Mouse (Mus musculus) left cerebral cortex, postnatal 4 days (tissue): ENCODE results near the gene Gm17078. TPM values are rescaled to one million over a fixed set of nuclear protein-coding genes. Genes with fewer than 3 reads are reported as not detected.
A peak's percentile ranks its signal among the peaks of the same experiment; 100 is the strongest.
"Not testable (repeated sequence)": the region's sequence is repeated elsewhere in the genome, so short reads cannot be mapped to it uniquely, and the experiment has no call there.

Source experiments
- DNase-seq: peaks from one replicate; pipeline ENCODE4 v3.0.0-alpha.2; 2022
- intact Hi-C: fragments of 180-260 bp; cut with DNase I; formaldehyde crosslinking; loops from one replicate; pipeline ENCODE4 v1.15.1; 2025
- total RNA-seq, 2 experiments: library from RNA; stranded (reverse); gene quantifications; 2 replicates each; pipeline ENCODE4 v1.2.3; 2021

Gene Gm17078
- total RNA-seq = not detected

DNA sequence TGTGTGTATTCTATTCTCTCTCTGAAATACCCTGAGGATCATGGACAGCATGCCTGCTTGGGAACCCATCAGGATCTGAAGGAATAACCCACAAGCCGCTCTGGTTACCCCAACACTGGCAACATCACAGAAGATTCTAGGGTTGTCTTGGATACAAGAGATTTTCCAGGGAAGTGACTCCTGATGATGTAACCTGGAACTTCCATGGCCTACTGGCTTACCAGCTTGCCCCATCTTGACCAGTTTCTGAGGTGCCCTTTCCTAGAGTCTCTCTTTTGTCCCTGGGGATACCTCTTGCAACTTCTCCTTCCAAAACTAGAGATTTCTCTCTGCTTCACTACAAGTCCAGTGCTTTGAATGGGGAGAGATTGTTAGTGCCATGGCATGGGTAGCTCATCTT lies at the start of gene Gm17078:
Gm17078 (minus strand) TSS at position 101 of the 400 bp plus-strand sequence.
- intact Hi-C loops = no loop called here
- DNase-seq = no peak

DNA sequence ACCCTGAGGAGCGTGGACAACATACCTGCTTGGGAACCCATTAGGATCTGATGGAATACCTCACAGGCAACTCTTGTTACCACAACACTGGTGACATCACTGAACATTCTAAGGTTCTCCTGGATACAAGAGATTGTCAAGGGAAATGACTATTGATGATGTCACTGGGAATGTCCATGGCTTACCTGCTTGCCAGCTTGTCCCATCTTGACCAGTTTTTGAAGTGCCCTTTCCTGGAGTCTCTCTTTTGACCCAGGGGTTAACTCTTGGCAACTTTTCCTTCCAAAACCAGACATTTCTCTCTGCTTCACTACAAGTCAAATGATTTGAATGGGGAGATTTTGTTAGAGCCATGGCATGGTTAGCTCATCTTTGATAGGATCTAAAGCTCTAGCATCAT lies 24.5 kb upstream of the Gm17078 start, which contains the start of gene Gm4181:
Gm4181 (minus strand) TSS at position 101 of the 400 bp plus-strand sequence.
- intact Hi-C loops, DNase-seq: not testable (repeated sequence)

DNA sequence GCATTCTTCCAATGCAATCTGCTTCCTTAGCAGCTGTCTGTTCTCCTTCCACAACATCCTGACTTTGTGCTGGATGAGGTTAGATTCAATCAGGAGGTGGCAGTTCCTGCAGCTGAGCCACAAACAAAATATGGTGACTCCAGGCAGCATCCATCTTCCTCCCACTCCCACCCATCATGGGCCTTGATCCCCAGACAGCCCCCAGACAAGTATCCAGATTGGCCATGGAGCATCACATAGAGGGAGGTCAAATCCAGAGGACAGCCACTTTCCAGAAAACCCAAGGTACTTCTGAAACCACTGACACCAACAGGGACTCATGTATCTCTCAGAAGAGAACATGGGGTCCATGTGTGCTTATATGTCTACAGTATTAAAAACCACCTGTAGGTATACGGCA lies 21.3 kb upstream of the Gm17078 start:
- peak; percentile 5 for DNase-seq
- intact Hi-C loops = not testable (repeated sequence)

DNA sequence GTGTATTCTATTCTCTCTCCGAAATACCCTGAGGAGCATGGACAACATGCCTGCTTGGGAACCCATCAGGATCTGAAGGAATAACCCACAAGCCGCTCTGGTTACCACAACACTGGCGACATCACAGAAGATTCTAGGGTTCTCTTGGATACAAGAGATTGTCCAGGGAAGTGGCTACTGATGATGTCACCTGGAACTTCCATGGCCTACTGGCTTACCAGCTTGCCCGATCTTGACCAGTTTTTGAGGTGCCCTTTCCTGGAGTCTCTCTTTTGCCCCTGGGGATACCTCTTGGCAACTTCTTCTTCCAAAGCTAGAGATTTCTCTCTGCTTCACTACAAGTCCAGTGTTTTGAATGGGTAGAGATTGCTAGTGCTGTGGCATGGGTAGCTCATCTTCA lies 19.1 kb downstream of the Gm17078 start, which contains the start of gene Gm17174:
Gm17174 (minus strand) TSS at position 101 of the 400 bp plus-strand sequence.
- intact Hi-C loops, DNase-seq: not testable (repeated sequence)

DNA sequence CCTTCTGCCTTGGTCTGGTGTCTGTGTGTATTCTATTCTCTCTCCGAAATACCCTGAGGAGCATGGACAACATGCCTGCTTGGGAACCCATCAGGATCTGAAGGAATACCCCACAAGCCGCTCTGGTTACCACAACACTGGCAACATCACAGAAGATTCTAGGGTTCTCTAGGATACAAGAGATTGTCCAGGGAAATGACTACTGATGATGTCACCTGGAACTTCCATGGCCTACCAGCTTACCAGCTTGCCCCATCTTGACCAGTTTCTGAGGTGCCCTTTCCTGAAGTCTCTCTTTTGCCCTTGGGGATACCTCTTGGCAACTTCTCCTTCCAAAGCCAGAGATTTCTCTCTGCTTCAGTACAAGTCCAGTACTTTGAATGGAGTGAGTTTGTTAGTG lies 37.1 kb downstream of the Gm17078 start, which contains the start of gene Gm17175:
Gm17175 (minus strand) TSS at position 101 of the 400 bp plus-strand sequence.
- intact Hi-C loops, DNase-seq: not testable (repeated sequence)

Other genes with a start within 250 kb of the Gm17078 start
- gene Gm7247, start 249.6 kb downstream of the Gm17078 start, total RNA-seq = not detected
- not detected for gene Vmn2r88, start 200.5 kb downstream of the Gm17078 start, total RNA-seq
- not detected for gene Vmn2r89, start 159.5 kb downstream of the Gm17078 start, total RNA-seq
- gene Gm5622, start 58.5 kb downstream of the Gm17078 start, total RNA-seq = not detected
- not detected for gene Gm17175, start 37.2 kb downstream of the Gm17078 start, total RNA-seq
- gene Gm17174, start 19.2 kb downstream of the Gm17078 start, total RNA-seq = not detected
- gene Gm4181, start 24.4 kb upstream of the Gm17078 start, total RNA-seq = not detected
- gene Gm17079, start 84.2 kb upstream of the Gm17078 start, total RNA-seq = not detected
- not detected for gene Gm5800, start 105.9 kb upstream of the Gm17078 start, total RNA-seq
- not detected for gene Ang4, start 162.3 kb upstream of the Gm17078 start, total RNA-seq
- not detected for gene AY358078, start 188.7 kb upstream of the Gm17078 start, total RNA-seq
- not detected for gene Ear6, start 242.4 kb upstream of the Gm17078 start, total RNA-seq